Mouse (Mus musculus) limb, embryonic 10.5 days (tissue): ENCODE results near the gene Top1. TPM values are rescaled to one million over a fixed set of nuclear protein-coding genes. Genes with fewer than 3 reads are reported as not detected.

Experiments
- DNase-seq: peaks from one replicate; pipeline ENCODE4 v3.0.0-alpha.2; 2017; ENCODE audit warnings: low spot score
- H3K27ac ChIP-seq: fragments of 300-500 bp; sonication (generic); 2 replicates; pipeline ENCODE4 v1.5.1; 2016; ENCODE audit warnings: mild to moderate bottlenecking
- H3K27me3 ChIP-seq: fragments of 300-500 bp; sonication (generic); 2 replicates; pipeline ENCODE4 v1.6.1; 2016; ENCODE audit warnings: low read depth, mild to moderate bottlenecking; ENCODE audit not compliant: poor library complexity, severe bottlenecking
- H3K36me3 ChIP-seq: fragments of 300-500 bp; sonication (generic); 2 replicates; pipeline ENCODE4 v1.6.1; 2016; ENCODE audit warnings: mild to moderate bottlenecking, moderate library complexity
- H3K4me1 ChIP-seq: fragments of 300-500 bp; sonication (generic); 2 replicates; pipeline ENCODE4 v1.6.1; 2016
- H3K4me3 ChIP-seq: fragments of 300-500 bp; sonication (generic); 2 replicates; pipeline ENCODE4 v1.5.1; 2016; ENCODE audit warnings: mild to moderate bottlenecking, moderate library complexity
- H3K9me3 ChIP-seq: fragments of 300-500 bp; sonication (generic); replicated peaks from 2 replicates; pipeline ENCODE4 v1.6.1; 2016; ENCODE audit warnings: mild to moderate bottlenecking
- WGBS: fragments of 180-500 bp; shearing (Covaris S2); methylation state at CpG from one replicate; pipeline ENCODE4 v1.1.7; 2016; 5-methylcytosine and 5-hydroxymethylcytosine counted together
- polyA plus RNA-seq: library from polyadenylated mRNA; unstranded; fragments of >200 nt; fragmentation: Nextera tagmentation; extraction: Ambion mirVana; gene quantifications from 2 replicates; pipeline ENCODE4 v1.2.1, GENCODE M21; 2016

Gene Top1
- polyA plus RNA-seq, 1 experiment from 2014 or later: 107 TPM

GRCm38 (mm10) chr2:160621661-160622211, 24.0 kb upstream of the Top1 start:
- WGBS: 89% methylated on average over 5 of the region's 5 CpGs
- H3K27me3 ChIP-seq: no peaks in the 10 kb centered on the region
- H3K4me1 ChIP-seq: peaks cover 20% of the 10 kb centered on the region
- H3K27ac ChIP-seq: no peak overlapping the region
- H3K4me3 ChIP-seq: no peak overlapping the region
- no peaks in the 10 kb centered on the region for H3K9me3 ChIP-seq
- no peak for DNase-seq
- no peaks in the 10 kb centered on the region for H3K36me3 ChIP-seq

DNA sequence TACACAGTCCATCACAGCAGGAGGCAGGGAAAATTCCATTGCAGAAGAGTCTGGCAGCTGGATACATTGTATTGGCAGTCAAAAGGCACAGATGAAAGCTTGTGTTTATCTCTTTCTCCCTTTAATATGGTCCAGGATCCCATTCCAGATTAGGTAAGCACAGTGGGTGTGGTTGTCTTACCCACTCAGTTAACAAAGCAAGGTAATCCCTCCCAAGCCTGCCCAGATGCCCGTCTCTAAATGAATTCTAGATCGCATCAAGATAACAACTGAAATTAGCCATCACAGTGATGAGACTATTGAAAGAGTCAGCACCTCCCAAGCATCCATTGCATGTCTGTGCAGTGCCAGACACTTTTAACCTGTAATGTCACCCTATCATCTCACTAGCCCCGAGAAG, 23.0 kb upstream of the Top1 start:
- Histone ChIP-seq H3K4me1 (peaks cover 20% of the 10 kb centered on the region), H3K4me3 (no peak overlapping the region), H3K27ac (no peak overlapping the region), H3K36me3 (no peaks in the 10 kb centered on the region), H3K27me3 (no peaks in the 10 kb centered on the region), H3K9me3 (no peaks in the 10 kb centered on the region)
- DNase-seq: no peak
- WGBS: 89% methylated on average over 3 of the region's 3 CpGs

- Histone ChIP-seq H3K9me3 (no peaks in the 10 kb centered on the region), H3K4me3 (no peak overlapping the region), H3K27me3 (no peaks in the 10 kb centered on the region), H3K4me1 (peaks cover 20% of the 10 kb centered on the region), H3K36me3 (no peaks in the 10 kb centered on the region), H3K27ac (no peak overlapping the region)
- 81% methylated on average over 3 of the region's 3 CpGs for whole genome bisulfite sequencing
- DNase-seq: no peak
Measured at GRCm38 (mm10) chr2:160623745-160624144, 21.9 kb upstream of the Top1 start.

- 94% methylated on average over 11 of the region's 11 CpGs for WGBS
Measured at GRCm38 (mm10) chr2:160627207-160628025, 18.3 kb upstream of the Top1 start.

GRCm38 (mm10) chr2:160628055-160628454, 17.6 kb upstream of the Top1 start:
- Histone ChIP-seq H3K4me3 (no peak overlapping the region), H3K9me3 (no peaks in the 10 kb centered on the region), H3K27me3 (no peaks in the 10 kb centered on the region), H3K27ac (no peak overlapping the region), H3K36me3 (no peaks in the 10 kb centered on the region), H3K4me1 (no peaks in the 10 kb centered on the region)
- 85% methylated on average over 5 of the region's 5 CpGs for WGBS
- DNase-seq: no peak

More at GRCm38 (mm10) chr2:160627207-160628025, 18.3 kb upstream of the Top1 start:
- DNase-seq: no peak
- Histone ChIP-seq H3K36me3 (no peaks in the 10 kb centered on the region), H3K27ac (no peak overlapping the region), H3K4me3 (no peak overlapping the region), H3K4me1 (no peaks in the 10 kb centered on the region), H3K27me3 (no peaks in the 10 kb centered on the region), H3K9me3 (no peaks in the 10 kb centered on the region)

GRCm38 (mm10) chr2:160628666-160629527, 16.8 kb upstream of the Top1 start:
- Histone ChIP-seq H3K9me3 (no peaks in the 10 kb centered on the region), H3K36me3 (no peaks in the 10 kb centered on the region), H3K27ac (no peak overlapping the region), H3K4me3 (no peak overlapping the region), H3K4me1 (no peaks in the 10 kb centered on the region), H3K27me3 (no peaks in the 10 kb centered on the region)
- 92% methylated on average over 12 of the region's 12 CpGs for WGBS
- DNase-seq: no peak

- H3K4me3 ChIP-seq: no peak overlapping the region
- no peak overlapping the region for H3K27ac ChIP-seq
- no peak for DNase-seq
- no peaks in the 10 kb centered on the region for H3K27me3 ChIP-seq
- H3K4me1 ChIP-seq: no peaks in the 10 kb centered on the region
- 86% methylated on average over 8 of the region's 8 CpGs for WGBS
- H3K36me3 ChIP-seq: no peaks in the 10 kb centered on the region
- no peaks in the 10 kb centered on the region for H3K9me3 ChIP-seq
Measured at GRCm38 (mm10) chr2:160629528-160629830, 16.2 kb upstream of the Top1 start.

DNA sequence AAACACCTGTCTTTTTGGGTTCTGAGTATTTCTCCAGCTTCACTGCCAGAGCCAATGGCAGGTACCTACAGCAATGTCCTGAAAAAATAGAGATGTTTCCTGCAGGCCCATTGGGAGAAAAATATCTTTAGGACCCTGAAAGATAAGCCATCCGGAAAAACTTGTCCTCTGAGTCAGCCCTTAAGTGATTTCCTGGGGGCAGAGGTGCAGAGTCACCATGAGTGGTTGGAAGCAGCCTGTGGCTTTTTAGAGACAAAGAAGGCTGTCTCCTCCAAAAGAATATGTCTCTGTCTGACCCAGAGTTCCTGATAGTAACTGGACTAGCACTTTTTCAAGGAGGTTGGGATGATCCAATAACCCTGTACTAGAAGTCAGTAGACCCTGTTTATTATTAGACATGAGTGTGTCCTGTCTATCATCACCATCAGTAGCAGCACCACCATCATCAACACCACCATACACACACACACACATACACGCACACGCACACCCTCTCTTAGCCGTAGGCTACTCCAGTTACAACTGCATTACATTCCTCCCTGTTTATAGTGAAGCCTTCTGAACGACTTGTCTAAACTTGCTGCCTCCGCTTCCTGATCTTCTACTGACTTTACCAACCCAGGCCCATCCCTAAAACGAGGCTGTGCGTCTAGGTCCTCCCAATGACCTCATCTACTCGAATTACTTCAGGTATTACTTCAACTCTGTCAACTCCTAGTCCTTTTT, 14.7 kb upstream of the Top1 start:
- WGBS: 89% methylated on average over 9 of the region's 9 CpGs
- no peaks in the 10 kb centered on the region for H3K27me3 ChIP-seq
- no peaks in the 10 kb centered on the region for H3K9me3 ChIP-seq
- no peak overlapping the region for H3K4me3 ChIP-seq
- H3K36me3 ChIP-seq: no peaks in the 10 kb centered on the region
- DNase-seq: no peak
- H3K4me1 ChIP-seq: no peaks in the 10 kb centered on the region
- no peak overlapping the region for H3K27ac ChIP-seq

- Histone ChIP-seq H3K9me3 (no peaks in the 10 kb centered on the region), H3K27ac (no peak overlapping the region), H3K4me3 (no peak overlapping the region), H3K36me3 (no peaks in the 10 kb centered on the region), H3K4me1 (no peaks in the 10 kb centered on the region), H3K27me3 (no peaks in the 10 kb centered on the region)
- peak; percentile 18 for DNase-seq
- WGBS: 92% methylated on average over 13 of the region's 13 CpGs
Measured at GRCm38 (mm10) chr2:160639911-160640717, 5.6 kb upstream of the Top1 start.

- no peaks in the 10 kb centered on the region for H3K27me3 ChIP-seq
- no peaks in the 10 kb centered on the region for H3K4me1 ChIP-seq
- H3K4me3 ChIP-seq: no peak overlapping the region
- 87% methylated on average over 2 of the region's 2 CpGs for WGBS
- no peaks in the 10 kb centered on the region for H3K9me3 ChIP-seq
- no peak overlapping the region for H3K27ac ChIP-seq
- no peak for DNase-seq
- H3K36me3 ChIP-seq: no peaks in the 10 kb centered on the region
Measured at GRCm38 (mm10) chr2:160641176-160641575, 4.5 kb upstream of the Top1 start.

DNA sequence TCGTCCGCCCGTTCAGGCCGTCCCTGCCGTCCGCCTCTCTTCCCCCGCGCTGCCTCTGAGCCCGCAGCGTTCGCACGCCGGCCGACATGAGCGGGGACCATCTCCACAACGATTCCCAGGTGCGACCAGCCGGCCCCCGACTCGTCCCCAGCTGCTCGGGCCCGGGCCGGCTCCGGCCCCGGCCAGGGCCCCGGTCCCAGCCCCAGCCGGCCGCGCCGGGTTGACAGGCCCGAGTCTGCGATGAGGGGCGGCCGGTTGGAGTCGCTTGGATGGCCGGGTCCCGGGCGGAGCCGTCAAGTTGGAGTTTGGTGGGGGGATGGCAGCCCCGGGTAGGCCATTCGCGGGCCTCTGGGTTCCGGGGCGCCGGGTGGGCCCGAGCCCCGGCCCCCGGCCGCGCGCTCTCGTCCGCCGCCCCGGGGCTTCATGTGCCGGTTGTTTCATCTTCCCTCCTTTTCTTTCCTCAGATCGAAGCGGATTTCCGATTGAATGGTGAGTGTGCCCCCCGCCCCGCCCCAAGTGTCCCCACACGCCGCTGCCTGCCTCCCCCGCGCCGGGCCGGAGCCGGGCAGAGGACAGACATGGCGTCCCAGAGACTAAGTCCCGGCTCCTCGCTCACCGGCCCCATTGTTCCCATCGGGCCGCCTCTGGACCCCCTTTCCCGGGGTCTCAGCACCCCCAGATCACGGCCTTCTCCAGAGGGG, 606 bp downstream of the Top1 start:
- H3K27me3 ChIP-seq: no peaks in the 10 kb centered on the region
- H3K36me3 ChIP-seq: peaks cover 15% of the 10 kb centered on the region; the same call in 1 of the 2 replicates
- H3K4me3 ChIP-seq: peak overlapping the region; percentile 99
- DNase-seq: peak; percentile 78
- peak overlapping the region; percentile 100 for H3K27ac ChIP-seq
- H3K4me1 ChIP-seq: peaks cover 23% of the 10 kb centered on the region
- under 1% methylated on average over 72 of the region's 76 CpGs for WGBS
- H3K9me3 ChIP-seq: no peaks in the 10 kb centered on the region

GRCm38 (mm10) chr2:160646845-160647178, 1.1 kb downstream of the Top1 start:
- Histone ChIP-seq H3K27ac (peak overlapping the region; percentile 100), H3K4me3 (peak overlapping the region; percentile 99), H3K27me3 (no peaks in the 10 kb centered on the region), H3K9me3 (no peaks in the 10 kb centered on the region), H3K4me1 (peaks cover 23% of the 10 kb centered on the region), H3K36me3 (peaks cover 18% of the 10 kb centered on the region)
- no peak for DNase-seq
- under 1% methylated on average over 17 of the region's 17 CpGs for WGBS
